Mouse (Mus musculus) mature B cell (primary cell): ENCODE measurements around the gene Ap1s1.

Experiments
- in situ Hi-C: fragments of 300-500 bp; cut with MboI; formaldehyde crosslinking; loops from 2 replicates; pipeline ENCODE4 v1.14.3; 2019

The Ap1s1 gene

DNA sequence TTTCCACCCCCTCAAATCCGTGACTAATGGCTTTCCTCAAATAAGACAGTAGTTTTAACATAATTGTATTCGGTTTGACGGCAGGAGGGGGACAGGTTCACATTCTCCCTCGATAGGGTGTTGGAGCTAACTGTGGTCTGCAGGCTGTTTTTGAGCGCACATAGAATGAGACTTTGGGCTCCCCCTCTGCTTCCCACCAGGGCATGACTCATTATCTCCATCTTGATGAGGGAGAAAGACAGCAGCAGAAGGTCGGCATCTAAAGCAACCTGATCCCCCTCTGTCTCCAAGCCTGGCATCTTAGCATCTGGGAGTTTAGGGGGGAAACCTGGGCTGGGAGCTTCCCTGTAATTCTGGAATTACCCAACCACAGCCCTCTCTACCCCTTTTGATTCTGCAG lies 19.5 kb upstream of the Ap1s1 start:
- in situ Hi-C loops: no loop called here

DNA sequence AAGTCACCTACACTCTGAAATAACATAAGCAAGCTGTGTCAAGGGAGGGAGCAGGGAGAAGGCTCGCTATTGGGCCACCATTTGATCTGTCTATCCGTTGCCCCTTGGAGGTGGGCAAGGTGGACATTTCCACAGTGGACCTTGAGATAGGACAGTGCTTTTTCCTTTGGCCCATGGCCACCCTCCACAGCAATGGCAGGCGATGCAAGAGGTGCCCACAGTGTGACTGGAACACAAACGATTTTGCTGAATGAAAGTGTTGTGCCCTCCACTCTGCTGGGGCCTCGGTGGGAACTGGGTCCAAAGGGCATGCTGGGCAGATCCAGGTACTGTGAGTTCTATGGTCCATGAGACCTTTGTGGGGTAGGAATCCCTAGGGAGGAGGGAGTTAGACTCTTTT lies 16.7 kb upstream of the Ap1s1 start:
- in situ Hi-C loops: no loop called here

DNA sequence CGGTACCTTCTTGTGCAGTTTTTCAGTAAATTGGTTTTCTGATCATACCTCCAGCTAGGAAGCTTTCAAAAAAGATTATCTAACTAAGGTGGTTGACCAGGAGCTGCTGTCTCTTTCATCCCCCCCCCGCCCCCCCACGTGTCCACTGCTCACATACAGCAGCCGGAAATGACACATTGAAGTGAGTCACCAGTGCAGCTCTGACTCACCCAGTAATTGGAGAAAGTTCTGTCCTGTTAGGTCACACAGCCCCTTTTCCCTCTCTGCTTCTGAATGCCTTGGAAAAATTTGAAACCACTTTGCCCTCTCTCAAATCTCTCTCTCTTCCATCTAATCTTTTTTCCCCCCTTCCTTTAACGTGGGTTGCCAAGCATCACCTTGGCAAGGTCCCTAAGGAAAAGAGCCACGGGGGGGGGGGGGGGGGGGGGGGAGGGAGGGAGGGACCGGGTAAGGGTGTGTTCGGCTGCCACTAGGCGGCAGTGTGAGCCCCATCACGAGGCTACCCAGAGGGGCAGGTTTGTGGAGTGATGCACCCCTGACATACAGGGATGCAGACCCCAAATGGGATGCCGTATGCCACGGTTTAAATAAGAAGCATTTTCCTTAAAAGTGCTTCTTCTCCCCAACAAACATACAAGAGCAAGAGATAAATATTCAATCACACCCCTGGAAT lies 16.0 kb upstream of the Ap1s1 start:
- in situ Hi-C loops: no loop called here

DNA sequence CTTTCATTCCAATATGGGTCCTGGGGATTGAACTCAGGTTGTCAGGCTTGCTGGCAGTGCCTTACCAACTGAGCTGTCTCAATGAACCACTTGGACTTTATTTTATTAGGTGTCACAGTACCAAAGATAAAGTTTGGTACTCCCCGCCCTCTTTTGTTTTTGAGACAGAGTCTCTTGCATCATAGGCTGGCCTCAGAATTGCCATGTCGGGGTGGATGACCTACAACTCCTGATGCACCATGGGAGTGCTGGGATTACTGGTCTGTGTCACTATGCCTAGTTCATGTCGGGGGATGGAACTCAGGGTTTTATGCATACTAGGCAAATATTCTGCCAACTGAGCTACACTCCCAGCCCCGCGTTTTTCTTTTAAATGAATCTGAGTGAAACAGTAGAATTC lies 8.9 kb upstream of the Ap1s1 start:
- in situ Hi-C loops: no loop called here

DNA sequence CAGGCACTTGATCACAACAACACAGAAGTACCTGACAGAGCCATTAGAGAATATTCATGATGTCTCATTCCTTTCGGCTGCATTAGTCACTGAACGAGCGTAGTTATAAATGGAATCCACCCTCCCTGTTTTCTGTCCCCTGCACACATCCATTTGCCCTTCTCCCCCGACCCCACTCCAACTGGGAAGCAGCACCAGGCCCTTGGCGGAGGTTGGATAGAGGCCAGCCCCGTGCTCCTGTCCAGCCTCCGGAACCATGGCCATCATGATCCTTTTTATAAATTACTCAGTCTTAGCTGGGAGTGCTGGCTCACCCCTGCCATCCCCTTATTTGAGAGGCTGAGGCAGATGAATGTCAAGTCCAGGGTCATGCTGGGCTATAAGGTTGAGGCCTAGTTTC lies 8.4 kb upstream of the Ap1s1 start:
- in situ Hi-C loops: no loop called here

DNA sequence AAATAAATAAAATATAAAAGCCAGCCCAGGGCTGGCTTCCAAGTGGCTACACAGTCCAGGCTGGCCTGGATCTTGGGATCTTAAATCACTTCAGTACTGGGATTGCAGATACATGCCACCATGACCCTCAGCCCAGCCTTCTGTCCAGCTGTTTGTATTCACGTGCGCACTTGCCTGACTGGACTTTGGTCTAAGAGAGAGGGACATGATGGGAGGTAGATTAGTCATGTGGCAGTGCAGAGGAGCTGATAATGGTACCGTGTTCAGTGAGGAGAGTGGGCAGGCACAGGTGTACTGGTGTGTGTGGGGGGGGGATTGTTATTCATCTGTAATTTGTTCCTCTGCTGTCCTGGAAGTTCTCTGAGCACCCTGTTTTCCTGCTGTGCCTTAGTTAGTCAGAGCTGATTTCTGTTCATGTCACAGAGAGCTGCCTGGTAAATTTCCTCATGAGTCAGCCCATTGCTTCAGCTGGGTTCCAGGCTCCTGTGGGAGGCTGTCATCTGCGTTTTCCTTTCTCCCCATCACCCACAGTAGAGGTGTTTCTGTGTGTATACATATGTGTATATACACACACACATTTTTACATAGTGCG lies 6.1 kb upstream of the Ap1s1 start:
- in situ Hi-C loops: no loop called here

DNA sequence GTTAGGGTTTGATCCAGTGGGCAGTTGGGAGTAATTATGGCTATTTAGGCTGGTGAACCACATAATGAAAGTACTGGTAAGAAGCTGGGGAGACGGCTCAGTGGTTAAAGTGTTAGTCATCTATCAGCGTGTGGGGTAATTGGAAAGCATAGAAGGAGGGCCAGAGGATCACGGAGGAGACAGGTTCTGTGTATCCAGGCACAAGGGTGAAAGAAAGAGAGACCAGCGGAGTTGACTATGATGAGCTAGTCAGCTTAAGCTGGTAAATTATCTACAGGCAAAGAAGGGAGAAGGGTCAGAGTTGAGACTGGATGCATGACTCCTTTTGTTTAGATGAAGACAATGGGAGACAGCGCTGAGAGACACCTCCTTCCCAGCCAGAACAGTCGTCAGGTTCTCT lies 5.2 kb upstream of the Ap1s1 start:
- in situ Hi-C loops: no loop called here

DNA sequence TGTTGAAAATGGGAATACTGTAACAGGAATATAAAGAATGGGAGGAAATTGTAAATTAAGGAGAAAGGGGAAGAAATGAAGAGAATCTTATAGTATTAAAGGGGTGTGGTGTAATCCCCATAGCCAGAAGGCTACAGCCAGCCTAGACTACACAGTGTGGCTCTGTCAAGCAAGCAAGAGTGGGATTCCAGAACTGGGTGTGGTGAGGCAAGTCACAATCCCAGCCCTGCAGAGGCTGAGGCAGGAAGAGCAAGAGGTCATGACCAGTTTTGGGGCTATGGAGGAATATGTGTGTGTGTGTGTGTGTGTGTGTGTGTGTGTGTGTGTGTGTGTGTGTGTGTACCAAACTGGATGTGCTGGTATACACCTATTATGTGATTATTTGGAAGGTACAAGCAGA lies 1.1 kb upstream of the Ap1s1 start:
- in situ Hi-C loops: no loop called here

DNA sequence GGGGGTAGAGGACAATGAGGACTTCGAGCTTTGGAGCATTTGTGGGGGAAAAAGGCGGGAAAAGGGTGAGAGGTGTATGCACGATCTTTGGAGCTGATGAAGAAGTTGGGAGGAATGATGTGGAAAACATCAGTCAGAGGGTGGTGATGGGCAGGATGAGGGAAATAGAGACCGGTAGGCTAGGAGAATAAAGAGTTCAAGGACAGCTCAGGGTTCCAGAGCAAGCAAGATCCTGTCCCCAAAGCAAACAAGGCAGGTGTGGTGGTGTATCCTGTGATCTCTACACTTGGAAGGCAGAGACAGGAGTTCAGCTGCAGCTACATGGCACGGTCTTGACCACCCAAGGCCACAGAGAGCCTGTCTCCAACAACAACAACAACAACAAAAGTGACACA lies 386 bp upstream of the Ap1s1 start:
- in situ Hi-C loops: no loop called here

DNA sequence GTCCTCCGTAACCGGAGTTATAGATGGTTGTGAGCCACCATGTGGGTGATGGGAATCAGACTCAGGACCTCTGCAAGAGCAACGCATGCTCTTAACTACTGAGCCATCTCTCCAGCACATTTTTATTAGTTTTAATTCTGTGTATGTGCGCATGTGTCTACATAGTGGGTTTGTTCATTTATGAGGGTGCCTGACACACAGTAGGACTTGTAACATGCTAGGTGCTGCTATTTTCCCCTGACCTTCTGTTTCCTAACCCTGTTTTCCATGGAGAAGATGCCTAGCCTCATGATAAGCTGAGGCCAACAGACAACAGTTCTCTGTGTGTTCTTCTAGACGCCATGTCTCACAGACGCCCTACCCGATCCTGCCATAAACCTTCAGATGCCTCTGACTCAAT lies 1.9 kb downstream of the Ap1s1 start:
- in situ Hi-C loops: no loop called here

DNA sequence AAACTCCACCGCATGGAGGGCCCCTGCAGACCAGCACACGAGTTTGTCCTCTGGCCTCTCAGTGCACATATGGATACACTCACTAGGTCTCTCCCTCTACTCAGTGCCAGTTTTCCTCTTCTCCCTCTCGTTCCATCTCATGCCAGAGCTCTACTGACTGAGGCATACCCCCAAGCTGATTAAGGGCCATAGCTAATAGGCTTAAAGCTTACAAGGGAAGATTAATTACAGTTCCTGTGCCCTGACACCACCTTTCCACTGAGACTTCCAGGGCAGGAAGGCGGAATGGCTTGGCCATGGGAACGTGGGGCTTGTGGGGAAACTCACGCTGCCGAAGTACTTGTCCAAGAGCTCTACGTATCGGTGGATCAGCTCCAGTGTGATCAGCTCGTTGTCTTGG lies 4.5 kb downstream of the Ap1s1 start:
- in situ Hi-C loops: no loop called here

DNA sequence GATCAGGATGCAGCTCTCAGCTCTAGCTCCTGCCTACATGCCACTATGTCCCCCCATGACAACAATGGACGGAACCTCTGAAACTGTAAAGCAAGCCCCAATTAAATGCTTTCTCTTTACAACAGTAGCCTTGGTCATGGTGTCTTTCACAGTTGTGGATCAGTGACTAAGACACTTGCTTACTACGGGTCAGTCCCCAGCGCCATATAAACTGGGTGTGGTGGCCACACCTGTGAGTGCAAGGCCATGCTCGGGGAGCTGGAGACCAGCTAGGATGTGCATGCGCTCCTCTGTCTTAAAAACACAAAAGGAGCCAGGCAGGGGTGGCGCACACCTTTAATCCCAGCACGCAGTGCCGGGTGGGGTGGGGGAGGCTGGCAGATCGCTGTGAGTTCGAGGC lies 6.5 kb downstream of the Ap1s1 start:
- in situ Hi-C loops: no loop called here

DNA sequence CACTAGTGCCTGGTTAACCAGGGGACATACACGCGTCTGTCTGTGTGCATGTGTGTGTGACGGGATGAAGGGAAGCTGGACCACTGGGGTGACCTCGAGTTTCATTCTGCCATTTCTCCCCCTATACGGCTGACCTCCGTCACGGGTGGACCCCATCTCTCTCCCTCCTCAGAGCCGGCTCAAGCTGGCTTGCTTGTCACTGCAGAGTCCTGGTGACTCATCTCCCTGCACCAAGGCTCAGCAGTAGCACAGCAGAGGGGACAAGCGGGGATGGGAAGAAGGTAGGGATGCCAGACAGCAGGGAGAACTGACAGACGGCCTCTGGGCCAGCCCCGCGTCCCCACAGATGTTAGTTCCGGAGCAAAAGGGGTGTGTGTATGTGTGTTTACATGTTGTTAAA lies 9.7 kb downstream of the Ap1s1 start:
- in situ Hi-C loops: no loop called here

DNA sequence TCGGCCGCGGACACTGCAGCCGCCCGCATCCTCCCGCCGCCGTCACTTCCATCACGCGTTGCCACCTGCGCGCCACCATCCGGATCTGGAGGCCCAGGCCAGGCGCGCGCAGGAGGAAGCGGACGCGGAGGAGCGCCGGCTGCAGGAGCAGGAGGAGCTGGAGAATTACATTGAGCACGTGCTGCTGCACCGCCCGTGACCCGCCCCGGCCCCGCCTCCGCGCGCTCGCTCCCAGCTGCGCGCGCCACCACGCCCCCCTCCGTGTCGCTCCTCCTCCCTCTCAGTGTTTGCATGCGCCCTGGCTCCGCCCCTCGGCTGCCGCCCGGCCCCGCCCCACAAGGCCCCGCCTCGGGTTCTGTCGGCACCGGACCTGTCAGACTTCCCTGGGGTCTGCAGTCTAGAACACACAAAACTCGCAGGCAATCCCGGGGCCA lies 13.3 kb downstream of the Ap1s1 start:
- in situ Hi-C loops: no loop called here

DNA sequence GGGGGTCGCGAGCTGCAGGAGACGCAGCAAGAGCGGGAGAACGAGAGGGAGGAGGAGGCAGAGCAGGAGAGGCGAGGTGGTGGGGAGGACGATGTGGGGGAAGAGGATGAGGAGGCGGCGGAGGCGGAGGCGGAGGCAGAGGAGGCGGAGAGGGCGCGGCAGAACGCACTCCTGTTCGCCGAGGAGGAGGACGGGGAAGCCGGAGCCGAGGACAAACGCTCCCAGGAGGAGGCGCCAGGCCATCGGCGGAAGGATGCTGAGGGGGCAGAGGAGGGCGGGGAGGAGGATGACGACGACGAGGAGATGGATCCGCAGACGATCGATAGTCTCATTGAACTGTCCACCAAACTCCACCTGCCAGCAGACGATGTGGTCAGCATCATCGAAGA lies 13.9 kb downstream of the Ap1s1 start:
- in situ Hi-C loops: no loop called here

DNA sequence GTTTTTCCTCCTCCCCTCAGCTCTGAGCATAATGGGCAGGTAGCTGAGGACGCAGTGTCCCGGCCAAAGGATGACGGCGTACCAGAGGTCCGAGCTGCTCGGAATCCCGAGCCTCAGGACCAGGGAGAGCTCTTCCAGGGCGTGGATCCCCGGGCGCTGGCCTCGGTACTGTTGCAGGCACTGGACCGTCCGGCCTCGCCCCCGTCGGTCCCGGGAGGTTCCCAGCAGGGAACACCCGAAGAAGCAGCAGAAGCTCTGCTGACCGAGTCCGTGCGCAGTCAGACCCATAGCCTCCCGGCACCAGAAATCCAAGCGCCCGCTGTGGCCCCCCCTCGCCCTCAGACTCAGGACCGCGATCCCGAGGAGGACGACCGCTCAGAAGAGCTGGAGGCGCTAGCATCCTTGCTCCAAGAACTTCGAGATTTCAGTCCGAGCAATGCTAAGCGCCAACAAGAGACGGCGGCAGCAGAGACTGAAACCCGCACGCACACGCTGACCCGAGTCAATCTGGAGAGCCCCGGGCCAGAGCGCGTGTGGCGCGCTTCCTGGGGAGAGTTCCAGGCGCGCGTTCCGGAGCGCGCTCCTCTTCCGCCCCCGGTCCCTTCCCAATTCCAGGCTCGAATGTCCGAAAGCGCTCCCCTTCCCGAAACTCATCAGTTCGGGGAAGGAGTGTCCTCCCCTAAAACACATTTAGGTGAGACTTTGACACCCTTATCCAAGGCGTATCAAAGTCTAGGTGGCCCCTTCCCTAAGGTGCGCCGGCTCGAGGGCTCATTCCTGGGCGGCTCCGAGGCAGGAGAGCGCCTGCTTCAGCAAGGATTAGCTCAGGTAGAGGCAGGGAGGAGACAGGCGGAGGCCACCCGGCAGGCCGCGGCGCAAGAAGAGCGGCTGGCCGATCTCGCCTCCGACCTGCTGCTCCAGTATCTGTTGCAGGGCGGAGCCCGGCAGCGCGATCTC lies 14.6 kb downstream of the Ap1s1 start:
- in situ Hi-C loops: no loop called here

DNA sequence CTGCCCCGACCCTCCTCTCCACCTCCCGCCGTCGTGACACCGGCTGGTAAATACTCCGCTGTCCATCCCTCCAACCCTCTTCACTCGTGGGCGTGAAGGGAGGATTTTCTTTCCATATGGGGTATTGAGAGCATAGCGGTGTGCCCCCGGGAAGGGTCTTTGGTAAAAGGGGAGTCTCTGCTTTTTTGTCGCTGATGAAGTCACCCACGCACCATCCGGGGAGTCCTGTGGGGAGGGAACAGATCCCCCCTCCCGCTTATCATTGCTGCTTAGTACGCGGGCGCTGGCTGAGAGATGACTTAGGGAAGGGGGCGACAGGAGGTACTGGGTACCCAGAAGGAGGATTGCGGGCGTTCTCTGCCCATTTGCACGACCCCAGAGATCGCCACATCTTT lies 15.5 kb downstream of the Ap1s1 start:
- in situ Hi-C loops: no loop called here

DNA sequence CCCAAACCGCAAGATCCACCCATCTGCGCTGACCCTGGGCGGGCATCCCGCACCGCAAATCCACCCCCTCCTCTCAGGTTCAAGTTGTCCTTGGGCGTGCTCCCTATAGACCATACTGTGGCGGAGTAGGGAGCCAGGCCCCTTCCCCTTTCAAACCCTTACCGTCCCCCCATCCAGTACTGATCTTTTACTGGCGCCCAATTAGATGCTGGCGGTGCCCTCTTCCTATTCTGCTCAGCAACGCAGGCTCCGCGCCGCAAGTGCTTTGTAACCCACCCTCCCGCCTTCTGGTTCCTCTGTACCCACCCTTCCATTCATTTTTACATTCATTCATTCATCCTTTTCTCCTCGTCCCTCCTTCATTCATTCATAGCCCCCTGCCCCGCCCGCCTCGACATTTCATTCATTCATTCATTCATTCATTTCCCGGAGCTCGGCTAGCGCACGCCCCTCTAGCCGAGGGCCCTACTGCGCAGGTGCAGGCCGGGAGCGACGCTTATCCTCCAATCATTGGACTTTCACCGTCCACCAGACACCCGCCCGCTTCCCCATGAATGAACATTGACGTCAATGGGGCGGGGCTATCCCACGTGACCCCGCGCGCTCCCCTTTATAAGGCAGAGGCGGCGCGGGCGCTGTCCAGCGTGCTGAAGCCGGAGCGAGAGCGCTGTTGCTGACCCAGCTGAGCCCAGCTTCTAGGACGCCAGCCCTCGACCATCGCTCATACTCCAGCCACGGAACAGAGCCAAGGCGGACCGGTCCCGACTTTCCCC lies 16.1 kb downstream of the Ap1s1 start:
- in situ Hi-C loops: no loop called here

DNA sequence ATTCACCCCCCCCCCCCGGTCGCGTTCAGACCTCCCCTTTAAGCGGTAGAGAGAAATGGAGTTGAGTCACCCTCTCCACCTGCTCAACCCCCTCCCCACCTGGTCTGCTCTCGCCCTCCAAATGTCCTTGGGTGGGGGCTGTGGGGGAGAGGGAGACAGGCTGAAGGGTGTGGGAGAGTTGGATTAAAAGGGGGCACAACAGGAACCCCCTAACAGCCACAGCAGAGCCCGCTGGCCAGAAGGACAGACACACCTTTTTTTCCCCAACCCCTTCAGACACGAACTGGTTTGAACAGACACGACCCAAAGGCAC lies 16.7 kb downstream of the Ap1s1 start:
- in situ Hi-C loops: no loop called here

DNA sequence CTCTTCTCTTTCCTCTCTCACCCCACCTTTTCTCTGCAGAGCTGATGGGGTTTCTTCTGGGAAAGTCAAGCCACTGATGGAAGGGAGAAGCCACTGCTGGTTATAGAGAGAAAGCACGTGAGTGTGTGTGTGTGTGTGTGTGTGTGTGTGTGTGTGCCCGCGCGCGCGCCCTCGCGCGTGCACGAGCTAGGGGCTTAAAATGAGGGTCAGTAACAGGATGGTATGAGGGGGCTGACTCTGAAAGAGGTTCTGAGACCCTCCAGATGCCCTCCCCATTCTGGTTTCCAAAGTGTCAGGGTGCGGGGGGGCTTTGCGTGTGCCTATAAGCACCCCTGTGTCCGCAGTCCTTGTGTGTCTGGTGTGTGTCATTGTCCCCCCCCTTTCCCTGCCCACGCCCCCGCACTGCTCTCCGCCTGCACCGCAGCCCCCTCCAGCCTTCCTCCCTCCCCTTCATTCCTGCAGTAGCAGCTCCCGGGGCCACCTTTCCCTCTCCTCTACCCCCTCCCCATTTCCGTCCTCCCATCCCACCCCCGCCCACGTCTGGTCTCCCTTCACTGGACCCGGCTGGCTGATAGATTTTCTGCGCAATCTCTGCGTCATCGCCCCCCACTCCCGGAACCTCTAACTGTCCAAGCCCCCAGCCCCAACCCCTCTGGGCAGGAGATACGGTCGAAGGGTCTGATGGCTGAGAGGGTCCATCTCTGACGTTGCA lies 17.2 kb downstream of the Ap1s1 start:
- in situ Hi-C loops: no loop called here

DNA sequence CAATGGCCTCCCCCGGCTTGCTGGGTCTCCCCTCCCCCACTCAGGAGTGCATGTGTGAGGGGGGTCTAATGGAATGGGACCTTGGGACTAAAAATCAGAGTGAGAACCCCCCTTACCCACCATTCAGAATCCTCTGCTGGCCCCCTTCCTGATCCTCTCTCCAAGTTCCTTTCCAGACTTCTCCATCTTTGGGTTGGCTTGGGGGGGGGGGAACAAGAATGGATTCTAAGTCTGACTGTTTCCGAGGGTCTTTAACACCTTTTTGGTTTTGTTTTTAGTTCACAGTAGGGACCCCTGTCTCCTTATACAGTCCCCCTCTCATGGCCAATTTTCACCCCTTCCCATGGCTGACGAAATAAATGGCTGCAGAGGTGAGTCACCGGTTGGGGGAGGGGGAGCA lies 19.8 kb downstream of the Ap1s1 start, which contains the start of gene Vgf:
Gene Vgf, plus strand, starts transcription at position 301 of the 400 bp plus-strand sequence.
- in situ Hi-C loops: no loop called here

DNA sequence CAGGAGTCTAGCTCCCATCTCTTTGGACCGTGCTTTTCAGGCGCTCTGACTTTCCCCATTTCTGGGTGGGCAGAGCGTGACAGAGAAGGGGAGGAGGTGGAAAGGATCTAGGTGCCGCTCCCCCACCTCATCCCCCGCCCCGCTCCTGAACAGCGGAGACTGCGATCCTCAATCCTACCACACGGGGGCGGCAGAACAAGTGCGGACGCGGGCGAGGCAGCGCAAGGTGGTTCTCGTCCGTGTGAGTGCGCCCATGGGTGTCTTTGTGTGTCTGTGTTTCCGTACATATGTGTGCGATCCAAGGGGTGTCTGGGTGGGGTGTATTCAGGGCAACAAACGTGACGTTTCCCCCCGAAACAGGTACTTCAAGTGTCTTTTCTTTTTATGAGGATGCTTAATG lies 20.8 kb downstream of the Ap1s1 start:
- in situ Hi-C loops: no loop called here
